Mouse (Mus musculus) lung, adult 2 months (tissue): ENCODE measurements around the gene Kit.

Source experiments
- CTCF ChIP-seq: fragments of 200-500 bp; IDR thresholded peaks from 2 replicates; pipeline ENCODE4 v1.5.1; 2011; ENCODE audit warnings: mild to moderate bottlenecking, low read length, control low read depth; ENCODE audit not compliant: insufficient read depth
- POLR2A ChIP-seq: fragments of 200-500 bp; IDR thresholded peaks from 2 replicates; pipeline ENCODE4 v1.6.1; 2011; ENCODE audit warnings: low read depth, mild to moderate bottlenecking, control low read depth, low read length, borderline replicate concordance; ENCODE audit errors: extremely low read depth

DNA sequence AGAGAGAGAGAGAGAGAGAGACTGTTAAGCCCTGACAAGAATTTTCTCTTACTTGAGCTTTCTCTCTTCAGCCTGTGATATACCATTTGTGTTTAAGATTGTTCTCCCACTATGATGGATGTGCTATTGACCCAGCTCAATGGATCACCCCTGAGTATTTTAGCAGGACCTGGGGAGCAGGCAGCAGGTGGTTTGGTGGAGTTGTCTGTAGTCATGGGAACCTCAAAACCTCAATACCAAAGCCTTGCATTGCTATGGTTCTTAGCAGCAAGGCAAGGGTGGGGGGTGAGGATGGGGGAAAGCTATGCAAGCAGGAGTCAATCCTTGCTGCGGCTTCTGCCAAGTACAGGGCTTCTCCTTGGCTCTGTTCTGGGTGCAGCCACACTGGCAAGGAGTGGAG, 48.8 kb downstream of the Kit start:
- TF ChIP-seq POLR2A: no peak
- TF ChIP-seq CTCF: no peak
